Mouse (Mus musculus): ENCODE data around the gene Smox. TPM values are rescaled to one million over a fixed set of nuclear protein-coding genes. Genes with fewer than 3 reads are reported as not detected.

Gene Smox
- polyA plus RNA-seq, 2 experiments = 70.4 to 75.0 TPM

DNA sequence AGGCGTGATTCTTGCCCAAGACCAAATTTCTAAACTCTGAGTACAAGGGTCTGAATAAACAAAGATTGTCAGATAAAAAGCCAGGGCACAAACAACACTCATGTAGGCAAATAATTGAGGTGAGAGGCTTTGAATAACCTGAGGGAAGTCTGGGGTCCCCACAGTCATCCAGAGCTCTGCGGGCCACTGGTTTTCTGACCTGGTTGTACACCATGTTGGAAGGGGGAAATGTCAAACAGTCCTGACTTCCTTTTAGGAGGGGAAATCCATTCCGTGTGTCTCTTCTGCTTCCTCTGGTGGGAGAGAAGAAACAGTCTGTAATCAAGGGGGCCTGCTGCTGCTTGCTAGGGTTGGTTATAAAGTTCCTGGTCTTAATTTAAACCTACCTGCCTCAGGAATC, 5.2 kb upstream of the Smox start:
- ATAC-seq (ENCODE audit: insufficient read depth) (no peak), DNase-seq (ENCODE audit: low read depth in 3 of 3, low spot score in 3 of 3) (no peak)
- Histone ChIP-seq H3K36me3 (replicated peaks; ENCODE audit: control insufficient read depth, insufficient read depth, low read depth) (no peaks in the 10 kb centered on the region), H3K9me3 (ENCODE audit: control insufficient read depth, low read length) (no peaks in the 10 kb centered on the region), H3K27me3 (ENCODE audit: control insufficient read depth, insufficient read depth, low read length) (no peaks in the 10 kb centered on the region), H3K4me2 (ENCODE audit: low read depth) (no peak overlapping the region), H3K27ac (no peak overlapping the region), H3K4me1 (replicated peaks; ENCODE audit: control insufficient read depth in 2 of 2, insufficient read depth in 2 of 2, low read length in 1 of 2) (peaks cover 8 to 16% of the 10 kb centered on the region in 2 experiments), H3K9ac (replicated peaks) (no peak overlapping the region), H3K4me3 (ENCODE audit: insufficient read depth in 1 of 2, low read depth in 2 of 2, low read length in 2 of 2) (no peak overlapping the region)
- TF ChIP-seq CTCF (IDR thresholded peaks at IDR 0.05; ENCODE audit: low read depth) (no peak), EP300 (IDR thresholded peaks at IDR 0.05; ENCODE audit: low read depth) (no peak)
- WGBS (ENCODE audit: insufficient replicate concordance) = 55% methylated on average over 3 of the region's 3 CpGs

DNA sequence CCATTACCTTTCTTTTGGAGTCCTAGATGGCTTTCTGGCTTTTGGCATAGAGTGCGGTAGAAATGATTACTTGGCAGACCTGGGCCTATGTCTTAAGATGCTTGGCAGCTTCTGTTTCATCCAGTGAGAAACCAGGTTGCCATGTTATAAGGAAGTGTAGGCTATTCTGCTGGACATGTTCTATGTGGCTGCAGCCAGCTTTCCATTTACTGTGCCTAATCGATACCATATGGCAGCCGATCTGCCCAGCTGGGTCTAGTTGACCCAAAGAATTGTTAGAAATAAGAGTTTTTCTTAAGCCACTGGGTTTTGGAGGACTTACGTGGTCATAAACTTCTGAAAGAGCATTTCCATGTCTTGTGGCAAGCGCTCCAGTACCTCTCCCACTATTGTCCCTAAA, 4.0 kb upstream of the Smox start:
- H3K4me2 ChIP-seq (ENCODE audit: low read depth) = no peak overlapping the region
- no peak for DNase-seq (ENCODE audit: low read depth in 3 of 3, low spot score in 3 of 3)
- no peak overlapping the region for H3K4me3 ChIP-seq (ENCODE audit: insufficient read depth in 1 of 2, low read depth in 2 of 2, low read length in 2 of 2)
- 85% methylated on average over 5 of the region's 5 CpGs for WGBS (ENCODE audit: insufficient replicate concordance)
- no peaks in the 10 kb centered on the region for H3K9me3 ChIP-seq (ENCODE audit: control insufficient read depth, low read length)
- H3K27ac ChIP-seq = no peak overlapping the region
- no peaks in the 10 kb centered on the region for H3K27me3 ChIP-seq (ENCODE audit: control insufficient read depth, insufficient read depth, low read length)
- TF ChIP-seq EP300 (IDR thresholded peaks at IDR 0.05; ENCODE audit: low read depth) (no peak), CTCF (IDR thresholded peaks at IDR 0.05; ENCODE audit: low read depth) (no peak)
- ATAC-seq (ENCODE audit: insufficient read depth) = no peak
- peaks cover 8 to 17% of the 10 kb centered on the region in 2 experiments for H3K4me1 ChIP-seq (replicated peaks; ENCODE audit: control insufficient read depth in 2 of 2, insufficient read depth in 2 of 2, low read length in 1 of 2)
- no peak overlapping the region for H3K9ac ChIP-seq (replicated peaks)
- no peaks in the 10 kb centered on the region for H3K36me3 ChIP-seq (replicated peaks; ENCODE audit: control insufficient read depth, insufficient read depth, low read depth)

DNA sequence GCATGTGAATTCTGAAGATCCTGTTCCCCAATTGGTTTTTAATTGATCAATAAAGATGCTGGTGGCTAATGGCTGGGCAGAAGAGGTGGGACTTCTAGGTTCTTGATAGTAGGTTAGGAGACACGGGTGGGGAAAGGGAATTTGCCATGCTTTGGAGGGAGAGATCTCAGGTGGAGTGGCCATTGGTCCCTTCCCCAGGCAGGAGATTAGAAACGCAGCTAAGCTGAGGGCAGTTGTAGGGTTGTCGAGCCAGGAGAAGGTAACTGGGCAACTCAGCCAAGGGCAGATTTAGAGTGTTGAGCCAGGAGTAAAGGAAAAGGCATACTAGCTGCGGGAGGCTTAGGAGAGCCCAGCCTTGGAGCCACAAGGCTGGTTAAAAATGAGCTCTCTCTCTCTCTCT, 3.0 kb upstream of the Smox start:
- Histone ChIP-seq H3K36me3 (replicated peaks; ENCODE audit: control insufficient read depth, insufficient read depth, low read depth) (no peaks in the 10 kb centered on the region), H3K9ac (replicated peaks) (no peak overlapping the region), H3K4me2 (ENCODE audit: low read depth) (no peak overlapping the region), H3K27me3 (ENCODE audit: control insufficient read depth, insufficient read depth, low read length) (no peaks in the 10 kb centered on the region; the same call in 1 of the 2 replicates), H3K4me3 (ENCODE audit: insufficient read depth in 1 of 2, low read depth in 2 of 2, low read length in 2 of 2) (no peak overlapping the region), H3K27ac (no peak overlapping the region), H3K4me1 (replicated peaks; ENCODE audit: control insufficient read depth in 2 of 2, insufficient read depth in 2 of 2, low read length in 1 of 2) (peaks cover 8 to 19% of the 10 kb centered on the region in 2 experiments), H3K9me3 (ENCODE audit: control insufficient read depth, low read length) (no peaks in the 10 kb centered on the region)
- TF ChIP-seq CTCF (IDR thresholded peaks at IDR 0.05; ENCODE audit: low read depth) = no peak
- no peak for TF ChIP-seq EP300 (IDR thresholded peaks at IDR 0.05; ENCODE audit: low read depth)
- ATAC-seq (ENCODE audit: insufficient read depth) (no peak), DNase-seq (ENCODE audit: low read depth in 3 of 3, low spot score in 3 of 3) (no peak)
- WGBS (ENCODE audit: insufficient replicate concordance) = 63% methylated on average over 4 of the region's 4 CpGs

DNA sequence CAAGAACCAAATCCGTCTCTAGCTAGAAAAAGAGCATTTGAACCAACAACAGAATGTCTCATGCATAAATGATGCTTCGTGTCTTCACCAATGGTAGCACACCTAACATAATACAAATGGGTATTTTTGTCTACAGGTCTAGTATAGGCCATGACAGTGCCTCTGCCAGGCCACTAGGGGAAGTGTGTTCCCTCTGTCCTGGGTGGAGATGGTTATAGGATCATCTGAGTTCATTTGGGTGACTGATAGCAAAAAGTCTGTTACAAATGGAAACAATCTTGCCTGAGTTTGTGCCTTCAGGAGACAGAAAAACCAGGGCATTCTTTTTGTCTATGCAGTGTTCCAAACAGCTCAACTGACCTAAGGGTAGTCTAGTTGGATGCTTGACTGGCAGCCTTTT, 2.4 kb upstream of the Smox start:
- Histone ChIP-seq H3K9me3 (ENCODE audit: control insufficient read depth, low read length) (no peaks in the 10 kb centered on the region), H3K9ac (replicated peaks) (no peak overlapping the region), H3K27ac (no peak overlapping the region), H3K4me2 (ENCODE audit: low read depth) (no peak overlapping the region), H3K36me3 (replicated peaks; ENCODE audit: control insufficient read depth, insufficient read depth, low read depth) (no peaks in the 10 kb centered on the region), H3K4me3 (ENCODE audit: insufficient read depth in 1 of 2, low read depth in 2 of 2, low read length in 2 of 2) (no peak overlapping the region), H3K27me3 (ENCODE audit: control insufficient read depth, insufficient read depth, low read length) (no peaks in the 10 kb centered on the region; the same call in 1 of the 2 replicates), H3K4me1 (replicated peaks; ENCODE audit: control insufficient read depth in 2 of 2, insufficient read depth in 2 of 2, low read length in 1 of 2) (peaks cover 11 to 23% of the 10 kb centered on the region in 2 experiments)
- ATAC-seq (ENCODE audit: insufficient read depth) = no peak
- no peak for DNase-seq (ENCODE audit: low read depth in 3 of 3, low spot score in 3 of 3)
- TF ChIP-seq CTCF (IDR thresholded peaks at IDR 0.05; ENCODE audit: low read depth) (peak; percentile 88), EP300 (IDR thresholded peaks at IDR 0.05; ENCODE audit: low read depth) (no peak)
- 61% methylated on average over 2 of the region's 2 CpGs for WGBS (ENCODE audit: insufficient replicate concordance)

DNA sequence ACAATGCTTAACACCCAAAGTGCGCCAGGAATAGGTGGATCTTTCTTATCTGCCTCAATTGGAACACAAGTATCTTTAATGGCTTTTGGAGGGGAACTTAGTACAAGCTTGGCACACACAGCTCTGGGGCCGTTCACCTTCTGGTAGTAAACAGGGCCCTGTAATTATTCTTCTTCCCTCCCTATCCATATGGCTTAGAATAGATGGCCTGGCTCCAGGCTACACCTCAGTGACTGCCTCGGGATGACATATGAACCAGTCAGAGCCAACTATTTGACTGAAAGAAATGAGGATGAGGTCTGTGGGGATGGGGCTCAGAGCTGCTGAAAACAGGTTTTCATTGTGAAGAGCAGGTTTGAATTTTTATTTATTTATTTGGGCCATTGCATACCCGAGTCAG, 1.7 kb upstream of the Smox start:
- no peaks in the 10 kb centered on the region; the same call in 1 of the 2 replicates for H3K27me3 ChIP-seq (ENCODE audit: control insufficient read depth, insufficient read depth, low read length)
- 68% methylated on average over 4 of the region's 4 CpGs for WGBS (ENCODE audit: insufficient replicate concordance)
- DNase-seq (ENCODE audit: low read depth in 3 of 3, low spot score in 3 of 3) (no peak), ATAC-seq (ENCODE audit: insufficient read depth) (no peak)
- no peaks in the 10 kb centered on the region for H3K9me3 ChIP-seq (ENCODE audit: control insufficient read depth, low read length)
- H3K27ac ChIP-seq = no peak overlapping the region
- H3K36me3 ChIP-seq (replicated peaks; ENCODE audit: control insufficient read depth, insufficient read depth, low read depth) = no peaks in the 10 kb centered on the region
- no peak overlapping the region for H3K9ac ChIP-seq (replicated peaks)
- H3K4me1 ChIP-seq (replicated peaks; ENCODE audit: control insufficient read depth in 2 of 2, insufficient read depth in 2 of 2, low read length in 1 of 2) = peaks cover 18 to 28% of the 10 kb centered on the region in 2 experiments
- H3K4me2 ChIP-seq (ENCODE audit: low read depth) = no peak overlapping the region
- no peak overlapping the region for H3K4me3 ChIP-seq (ENCODE audit: insufficient read depth in 1 of 2, low read depth in 2 of 2, low read length in 2 of 2)
- no peak for TF ChIP-seq EP300 (IDR thresholded peaks at IDR 0.05; ENCODE audit: low read depth)
- no peak for TF ChIP-seq CTCF (IDR thresholded peaks at IDR 0.05; ENCODE audit: low read depth)

Measured in liver, embryonic 14.5 days (tissue).